Mouse (Mus musculus) layer of hippocampus, postnatal 36 days (tissue): ENCODE data around the gene Carhsp1. TPM values are rescaled to one million over a fixed set of nuclear protein-coding genes. Genes with fewer than 3 reads are reported as not detected.

ENCODE experiments used
- DNase-seq, 2 experiments: peaks; one replicate each; pipeline ENCODE4 v3.0.0; 2022
- total RNA-seq, 2 experiments: library from RNA; stranded (reverse); gene quantifications; 2 replicates each; pipeline ENCODE4 v1.2.3; 2021

Carhsp1 gene
- total RNA-seq: 10 to 100 TPM; 21.0 to 22.7 TPM

- peak; percentile 84 to 87 for DNase-seq
Observed at GRCm38 (mm10) chr16:8671551-8672349, at the start of gene Carhsp1. Gene Carhsp1 (minus strand): TSS chr16:8672155.

- DNase-seq: no peak
Observed at GRCm38 (mm10) chr16:8720447-8720846, 48.5 kb upstream of the Carhsp1 start.

GRCm38 (mm10) chr16:8717744-8718143 is 45.8 kb upstream of the Carhsp1 start:
- DNase-seq: no peak

GRCm38 (mm10) chr16:8716300-8716699 is 44.3 kb upstream of the Carhsp1 start:
- no peak for DNase-seq

- DNase-seq: no peak
Observed at GRCm38 (mm10) chr16:8715513-8716080, 43.6 kb upstream of the Carhsp1 start.

- no peak for DNase-seq
Observed at GRCm38 (mm10) chr16:8714851-8715250, 42.9 kb upstream of the Carhsp1 start.

- peak in 1 of 2 experiments; percentile 31 for DNase-seq
Observed at GRCm38 (mm10) chr16:8711998-8712397, 40.0 kb upstream of the Carhsp1 start.

GRCm38 (mm10) chr16:8700586-8700985 is 28.6 kb upstream of the Carhsp1 start:
- no peak for DNase-seq

GRCm38 (mm10) chr16:8699556-8699955 is 27.6 kb upstream of the Carhsp1 start:
- DNase-seq: no peak

GRCm38 (mm10) chr16:8691206-8691605 is 19.3 kb upstream of the Carhsp1 start:
- no peak for DNase-seq

GRCm38 (mm10) chr16:8689979-8690656 is 18.2 kb upstream of the Carhsp1 start:
- DNase-seq: peak in 1 of 2 experiments; percentile 59

- DNase-seq: no peak
Observed at GRCm38 (mm10) chr16:8687559-8688112, 15.7 kb upstream of the Carhsp1 start.

- DNase-seq: no peak
Observed at GRCm38 (mm10) chr16:8686871-8687535, 15.0 kb upstream of the Carhsp1 start.

GRCm38 (mm10) chr16:8686121-8686870 is 14.3 kb upstream of the Carhsp1 start:
- DNase-seq: peak; percentile 68 to 71

- DNase-seq: no peak
Observed at GRCm38 (mm10) chr16:8685087-8685486, 13.1 kb upstream of the Carhsp1 start.

GRCm38 (mm10) chr16:8680470-8680869 is 8.5 kb upstream of the Carhsp1 start, which contains the start of gene Gm5767:
Gene Gm5767 (plus strand): TSS chr16:8680770.
- DNase-seq: no peak

- DNase-seq: no peak
Observed at GRCm38 (mm10) chr16:8679780-8680179, 7.8 kb upstream of the Carhsp1 start.

- no peak for DNase-seq
Observed at GRCm38 (mm10) chr16:8678676-8679075, 6.7 kb upstream of the Carhsp1 start.

GRCm38 (mm10) chr16:8678035-8678434 is 6.1 kb upstream of the Carhsp1 start:
- DNase-seq: no peak

GRCm38 (mm10) chr16:8676800-8677199 is 4.8 kb upstream of the Carhsp1 start:
- DNase-seq: peak; percentile 28 to 34

GRCm38 (mm10) chr16:8676228-8676627 is 4.3 kb upstream of the Carhsp1 start:
- no peak for DNase-seq

GRCm38 (mm10) chr16:8675559-8675958 is 3.6 kb upstream of the Carhsp1 start:
- DNase-seq: no peak
